Mouse (Mus musculus) olfactory bulb, adult 2 months (tissue): Measurements from ENCODE around the gene Ppp1r1b.

ENCODE experiments used
- CTCF ChIP-seq: fragments of 200-500 bp; IDR thresholded peaks from 2 replicates; pipeline ENCODE4 v1.5.1; 2012; ENCODE audit warnings: low read depth, mild to moderate bottlenecking, low read length, moderate library complexity; ENCODE audit not compliant: insufficient read depth
- POLR2A ChIP-seq: fragments of 200-500 bp; IDR thresholded peaks from 2 replicates; pipeline ENCODE4 v1.6.1; 2012; ENCODE audit warnings: mild to moderate bottlenecking, low read depth, low read length, moderate library complexity; ENCODE audit not compliant: insufficient read depth

- TF ChIP-seq CTCF (no peak), POLR2A (no peak)
Measured at GRCm38 (mm10) chr11:98319120-98319519, 29.1 kb upstream of the Ppp1r1b start.
